Mouse (Mus musculus) ES-Bruce4 (cell line): ENCODE measurements around the gene Cep95.

Experiments used
- CTCF ChIP-seq: IDR thresholded peaks from one replicate; pipeline ENCODE4 v1.8.1; 2011; ENCODE audit warnings: low read depth, low read length
- EP300 ChIP-seq: IDR thresholded peaks from 2 replicates; pipeline ENCODE4 v1.6.1; 2011; ENCODE audit warnings: low read depth, low read length; ENCODE audit not compliant: insufficient read depth

GRCm38 (mm10) chr11:106793846-106794245 is 4.8 kb downstream of the Cep95 start:
- TF ChIP-seq CTCF (peak; percentile 43), EP300 (no peak)
